Mouse (Mus musculus): Measurements from ENCODE around the gene Olfr777. TPM values are rescaled to one million over a fixed set of nuclear protein-coding genes. Genes with fewer than 3 reads are reported as not detected.

The Olfr777 gene
- not detected in 2 replicates for polyA plus RNA-seq (2015; fragmentation: Nextera tagmentation; extraction: Ambion mirVana)

DNA sequence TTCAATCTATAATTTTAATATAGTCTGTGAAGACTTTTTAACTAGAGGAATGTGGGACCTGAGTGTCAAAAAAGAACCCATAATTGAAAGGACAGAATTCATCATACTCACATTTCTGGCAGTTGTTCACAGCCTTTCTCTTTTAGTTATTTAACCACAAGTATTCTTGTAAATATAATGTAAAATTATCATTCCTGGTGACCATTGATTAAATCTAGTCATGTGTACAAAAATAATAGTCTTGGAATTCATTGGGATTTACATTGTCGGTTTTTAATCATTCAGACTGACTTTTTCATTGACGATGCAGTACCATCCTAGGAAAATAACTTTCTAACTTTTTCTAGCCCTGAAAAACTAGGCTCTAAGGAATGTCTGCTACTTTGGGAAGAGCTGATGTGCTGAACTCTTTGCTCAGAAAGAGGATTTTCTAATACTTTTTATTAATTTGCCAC, at the start of gene Olfr777:
TSS of gene Olfr777 (minus strand) at position 405 of the 455 bp plus-strand sequence.

DNA sequence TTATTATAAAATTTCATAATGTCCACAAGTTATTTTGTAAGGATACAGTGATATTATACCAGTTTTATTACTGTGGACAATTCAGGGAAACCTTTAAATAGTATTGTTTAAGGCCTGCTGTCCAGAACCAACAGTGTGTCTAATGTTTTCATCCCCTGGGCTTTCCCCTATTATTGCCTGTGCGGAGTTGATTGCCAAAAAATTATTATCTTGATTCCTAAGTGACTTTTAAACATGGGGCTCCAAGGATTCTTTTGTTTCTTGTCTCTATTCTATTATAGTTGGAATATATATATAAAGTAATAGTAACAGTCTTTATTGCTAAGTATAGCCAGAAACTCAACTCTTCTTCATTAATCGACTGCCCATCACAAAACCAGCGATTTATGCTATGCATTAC, 46.5 kb upstream of the Olfr777 start, which contains the start of gene Olfr780:
TSS of gene Olfr780 (plus strand) at position 301 of the 400 bp plus-strand sequence.

DNA sequence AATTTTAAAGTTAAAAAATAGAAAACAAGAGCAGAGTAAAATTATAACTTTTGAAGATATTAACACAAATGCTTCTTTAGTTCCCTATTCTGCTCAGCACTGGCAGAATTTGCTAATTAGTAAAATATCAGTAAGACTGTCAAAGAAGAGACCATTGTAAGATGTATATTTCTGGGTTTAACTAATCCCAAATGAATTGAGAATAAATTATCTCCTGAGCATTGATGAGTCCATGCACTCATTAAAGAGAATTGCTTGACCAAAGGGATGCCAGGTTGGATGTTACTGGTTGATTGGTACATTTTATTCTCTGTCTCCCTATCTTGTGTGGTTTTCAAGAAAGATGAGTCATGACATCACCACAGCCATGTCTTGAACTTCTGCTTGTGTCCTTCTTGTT, 12.5 kb downstream of the Olfr777 start, which contains the start of gene Olfr776:
TSS of gene Olfr776 (plus strand) at position 301 of the 400 bp plus-strand sequence.

DNA sequence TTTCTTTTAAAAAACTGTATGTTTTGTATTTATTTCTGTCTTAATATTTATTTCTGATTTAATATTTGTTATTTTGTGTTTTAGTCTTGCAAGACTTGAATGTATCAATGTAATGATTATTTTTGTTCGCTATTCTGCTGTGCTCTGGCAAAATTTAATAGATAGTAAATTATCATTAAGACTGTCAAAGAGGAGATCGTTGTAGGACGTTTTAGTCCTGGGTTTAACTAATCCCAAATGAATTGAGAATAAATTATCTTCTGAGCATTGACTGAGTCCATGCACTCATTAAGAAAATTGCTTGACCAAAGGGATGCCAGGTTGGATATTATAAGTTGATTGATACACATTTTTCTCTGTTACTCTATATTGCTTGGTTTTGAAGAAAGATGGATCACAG, 23.2 kb downstream of the Olfr777 start, which contains the start of gene Olfr775:
TSS of gene Olfr775 (plus strand) at position 301 of the 400 bp plus-strand sequence.

DNA sequence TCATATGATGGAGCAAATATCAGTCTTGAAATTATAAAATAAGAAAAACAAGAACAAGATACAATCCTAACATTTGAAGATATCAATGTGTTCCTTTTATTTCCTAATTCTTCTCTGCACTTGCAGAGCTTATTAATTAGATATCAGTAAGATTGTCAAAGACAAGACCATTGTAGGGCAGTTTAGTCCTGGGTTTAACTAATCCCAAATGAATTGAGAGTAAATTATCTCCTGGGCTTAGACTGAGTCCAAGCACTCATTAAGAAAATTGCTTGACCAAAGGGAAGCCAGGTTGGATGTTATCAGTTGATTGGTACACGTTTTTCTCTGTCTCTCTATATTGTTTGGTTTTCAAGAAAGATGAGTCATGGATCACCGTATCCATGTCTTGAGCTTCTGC, 35.4 kb downstream of the Olfr777 start, which contains the start of gene Olfr774:
TSS of gene Olfr774 (plus strand) at position 301 of the 400 bp plus-strand sequence.

Other genes starting within 250 kb of the Olfr777 start
- gene Olfr764-ps1, start 231.6 kb downstream of the Olfr777 start, polyA plus RNA-seq (2015; fragmentation: Nextera tagmentation; extraction: Ambion mirVana) = not detected in 2 replicates
- gene Olfr765, start 221.5 kb downstream of the Olfr777 start, polyA plus RNA-seq (2015; fragmentation: Nextera tagmentation; extraction: Ambion mirVana) = not detected in 2 replicates
- gene Olfr766-ps1, start 202.5 kb downstream of the Olfr777 start, polyA plus RNA-seq (2015; fragmentation: Nextera tagmentation; extraction: Ambion mirVana) = not detected in 2 replicates
- not detected in 2 replicates for gene Olfr767, start 188.6 kb downstream of the Olfr777 start, polyA plus RNA-seq (2015; fragmentation: Nextera tagmentation; extraction: Ambion mirVana)
- gene Olfr768, start 172.1 kb downstream of the Olfr777 start, polyA plus RNA-seq (2015; fragmentation: Nextera tagmentation; extraction: Ambion mirVana) = not detected in 2 replicates
- not detected in 2 replicates for gene Olfr769, start 153.6 kb downstream of the Olfr777 start, polyA plus RNA-seq (2015; fragmentation: Nextera tagmentation; extraction: Ambion mirVana)
- gene Olfr770, start 132.5 kb downstream of the Olfr777 start, polyA plus RNA-seq (2015; fragmentation: Nextera tagmentation; extraction: Ambion mirVana) = not detected in 2 replicates
- not detected in 2 replicates for gene Olfr771, start 106.7 kb downstream of the Olfr777 start, polyA plus RNA-seq (2015; fragmentation: Nextera tagmentation; extraction: Ambion mirVana)
- not detected in 2 replicates for gene Olfr772, start 93.6 kb downstream of the Olfr777 start, polyA plus RNA-seq (2015; fragmentation: Nextera tagmentation; extraction: Ambion mirVana)
- not detected in 2 replicates for gene Olfr773, start 84.1 kb downstream of the Olfr777 start, polyA plus RNA-seq (2015; fragmentation: Nextera tagmentation; extraction: Ambion mirVana)
- not detected in 2 replicates for gene Olfr774, start 35.3 kb downstream of the Olfr777 start, polyA plus RNA-seq (2015; fragmentation: Nextera tagmentation; extraction: Ambion mirVana)
- not detected in 2 replicates for gene Olfr775, start 23.1 kb downstream of the Olfr777 start, polyA plus RNA-seq (2015; fragmentation: Nextera tagmentation; extraction: Ambion mirVana)
- gene Olfr776, start 12.4 kb downstream of the Olfr777 start, polyA plus RNA-seq (2015; fragmentation: Nextera tagmentation; extraction: Ambion mirVana) = not detected in 2 replicates
- not detected in 2 replicates for gene Olfr780, start 46.6 kb upstream of the Olfr777 start, polyA plus RNA-seq (2015; fragmentation: Nextera tagmentation; extraction: Ambion mirVana)
- gene Olfr781, start 57.4 kb upstream of the Olfr777 start, polyA plus RNA-seq (2015; fragmentation: Nextera tagmentation; extraction: Ambion mirVana) = not detected in 2 replicates
- not detected in 2 replicates for gene Olfr782, start 77.4 kb upstream of the Olfr777 start, polyA plus RNA-seq (2015; fragmentation: Nextera tagmentation; extraction: Ambion mirVana)
- 0.06 TPM in 1 of 2 replicates, not detected in the other for gene Olfr784, start 112.6 kb upstream of the Olfr777 start, polyA plus RNA-seq (2015; fragmentation: Nextera tagmentation; extraction: Ambion mirVana)
- gene Olfr785, start 133.9 kb upstream of the Olfr777 start, polyA plus RNA-seq (2015; fragmentation: Nextera tagmentation; extraction: Ambion mirVana) = not detected in 2 replicates
- not detected in 2 replicates for gene Olfr786, start 155.8 kb upstream of the Olfr777 start, polyA plus RNA-seq (2015; fragmentation: Nextera tagmentation; extraction: Ambion mirVana)
- gene Olfr787, start 190.4 kb upstream of the Olfr777 start, polyA plus RNA-seq (2015; fragmentation: Nextera tagmentation; extraction: Ambion mirVana) = not detected in 2 replicates
- gene Olfr788, start 199.5 kb upstream of the Olfr777 start, polyA plus RNA-seq (2015; fragmentation: Nextera tagmentation; extraction: Ambion mirVana) = not detected in 2 replicates
- not detected in 2 replicates for gene Olfr789, start 213.3 kb upstream of the Olfr777 start, polyA plus RNA-seq (2015; fragmentation: Nextera tagmentation; extraction: Ambion mirVana)
- not detected in 2 replicates for gene Olfr790, start 227.0 kb upstream of the Olfr777 start, polyA plus RNA-seq (2015; fragmentation: Nextera tagmentation; extraction: Ambion mirVana)

Measured in skeletal muscle tissue, postnatal 0 days (tissue).